Mouse (Mus musculus) hindlimb bud, embryonic 11.5 days (tissue): ENCODE measurements around the gene Ski.
"Not testable (repeated sequence)": the region's sequence is repeated elsewhere in the genome, so short reads cannot be mapped to it uniquely, and the experiment has no call there.

Experiments used
- DNase-seq: peaks from one replicate; pipeline ENCODE4 v3.0.0-alpha.2; 2012; ENCODE audit warnings: low read depth, low spot score; ENCODE audit errors: extremely low spot score

Gene Ski

GRCm38 (mm10) chr4:155222552-155222840, at the start of gene Ski:
Gene Ski (minus strand): TSS chr4:155222592.
- DNase-seq, result no peak

DNA sequence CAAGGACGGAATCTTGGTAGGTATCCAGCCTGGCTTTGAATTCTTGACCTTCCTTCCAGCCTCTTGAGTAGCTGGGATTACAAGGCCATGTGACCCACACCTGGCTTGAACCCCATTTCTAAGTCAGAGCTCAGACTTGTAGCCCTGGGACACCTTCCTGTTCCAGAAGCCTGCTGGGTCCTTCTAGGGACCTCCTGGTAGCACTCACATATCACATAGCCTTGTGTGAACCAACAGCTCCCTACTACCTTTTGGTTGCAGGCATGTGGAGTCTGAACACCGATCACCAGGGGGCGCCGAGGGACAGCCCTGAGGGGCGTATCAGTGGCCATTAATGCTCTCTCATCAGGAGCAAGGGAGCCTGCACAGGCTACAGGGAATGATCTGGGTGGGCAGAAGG, 46.0 kb upstream of the Ski start:
- DNase-seq, result no peak

GRCm38 (mm10) chr4:155267639-155268175, 45.3 kb upstream of the Ski start:
- no peak for DNase-seq

GRCm38 (mm10) chr4:155267047-155267543, 44.7 kb upstream of the Ski start:
- no peak for DNase-seq

GRCm38 (mm10) chr4:155264521-155265321, 42.3 kb upstream of the Ski start:
- DNase-seq, result no peak

DNA sequence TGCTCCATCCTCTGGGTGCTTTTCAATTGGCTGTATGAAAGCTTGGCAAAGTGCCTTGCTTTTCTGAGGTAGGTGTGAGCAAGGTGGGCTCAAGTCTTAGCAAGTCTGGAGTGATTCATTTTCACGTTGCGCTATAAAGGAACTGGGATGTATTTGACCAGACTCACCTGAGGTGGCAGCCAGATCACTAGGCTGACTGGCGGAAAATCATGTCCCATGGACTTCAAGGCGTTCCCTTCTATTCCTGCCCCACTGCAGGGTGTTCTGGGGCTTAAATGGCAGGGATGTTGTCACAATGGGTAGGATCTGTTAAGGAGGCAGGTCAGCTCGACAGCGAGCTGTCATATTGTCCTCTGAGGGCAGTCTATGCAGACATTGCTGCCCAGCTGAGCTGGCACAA, 29.9 kb upstream of the Ski start:
- no peak for DNase-seq

GRCm38 (mm10) chr4:155251147-155251546, 28.8 kb upstream of the Ski start:
- no peak for DNase-seq

GRCm38 (mm10) chr4:155250361-155251117, 28.1 kb upstream of the Ski start:
- no peak for DNase-seq

GRCm38 (mm10) chr4:155249648-155250351, 27.4 kb upstream of the Ski start, which contains the start of gene Faap20:
Gene Faap20 (plus strand): TSS chr4:155249802.
- DNase-seq, result no peak

GRCm38 (mm10) chr4:155249257-155249647, 26.9 kb upstream of the Ski start:
- peak; percentile 98 for DNase-seq

DNA sequence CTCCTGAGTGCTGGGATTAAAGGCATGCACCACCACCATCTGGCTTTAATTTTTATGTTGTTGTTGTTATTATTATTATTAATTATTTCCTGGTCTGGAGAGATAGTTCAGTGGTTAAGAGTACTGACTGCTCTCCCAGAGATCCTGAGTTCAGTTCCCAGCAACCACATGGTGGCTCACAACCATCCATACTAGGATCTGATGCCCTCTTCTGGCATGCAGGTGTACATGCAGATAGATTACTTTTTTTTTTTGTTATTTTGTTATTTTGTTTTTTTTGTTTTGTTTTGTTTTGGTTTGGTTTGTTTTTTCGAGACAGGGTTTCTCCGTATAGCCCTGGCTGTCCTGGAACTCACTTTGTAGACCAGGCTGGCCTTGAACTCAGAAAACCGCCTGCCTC, 25.7 kb upstream of the Ski start:
- DNase-seq, result not testable (repeated sequence)

DNA sequence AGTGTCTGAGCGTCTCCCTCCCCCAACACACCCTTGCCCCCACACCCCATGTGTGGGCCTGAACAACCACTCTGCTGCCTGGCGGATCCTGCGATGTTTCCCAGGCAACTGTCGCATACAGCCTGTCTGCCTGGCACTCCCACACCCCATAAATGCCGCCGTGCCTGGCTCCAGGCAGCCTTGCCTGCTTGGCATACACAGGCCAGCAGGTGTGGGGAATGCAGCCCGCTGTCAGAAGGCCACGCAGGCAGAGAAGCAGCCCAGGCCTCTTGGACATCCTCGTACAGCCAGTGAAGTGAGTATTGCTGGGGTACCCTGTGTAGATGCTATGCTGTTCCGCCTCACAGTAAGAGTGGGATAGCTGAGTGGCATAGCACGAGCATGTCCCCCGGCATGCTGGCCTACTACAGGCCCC, 24.3 kb upstream of the Ski start:
- DNase-seq, result no peak

DNA sequence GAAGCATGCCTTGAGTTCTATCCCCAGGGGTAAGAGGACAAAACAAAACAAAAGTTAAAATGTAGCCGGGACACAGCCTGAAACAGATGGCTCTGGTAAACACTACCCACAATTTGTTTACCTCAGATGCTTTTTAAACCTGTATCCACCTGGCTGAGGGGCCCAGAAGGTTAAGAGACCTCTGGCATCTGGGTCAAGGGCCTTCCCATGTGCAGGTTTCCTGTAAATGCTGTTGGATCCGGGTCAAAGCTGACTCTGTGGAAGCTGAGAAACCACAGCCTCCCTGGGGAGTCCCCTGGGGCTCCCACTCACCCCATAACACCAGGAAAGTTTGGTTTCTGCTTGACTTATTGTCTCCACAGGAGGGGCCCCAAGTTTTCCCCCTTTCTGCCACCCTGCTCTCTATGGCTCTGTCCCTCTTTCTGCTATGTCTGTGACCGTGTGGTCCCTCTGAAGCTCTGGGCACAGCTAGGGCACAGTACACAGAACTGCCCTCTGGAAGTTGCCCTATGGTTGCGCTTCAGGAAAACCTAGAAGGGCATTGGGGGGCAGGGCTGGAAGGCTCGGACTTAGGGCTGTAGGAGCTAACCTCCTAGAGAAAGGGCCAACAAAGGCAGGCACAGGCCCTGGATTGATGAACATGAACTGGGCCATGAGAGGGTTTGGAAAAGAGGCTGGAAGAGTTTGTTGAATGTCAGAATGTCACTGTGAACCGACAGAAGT, 23.5 kb upstream of the Ski start:
- no peak for DNase-seq

DNA sequence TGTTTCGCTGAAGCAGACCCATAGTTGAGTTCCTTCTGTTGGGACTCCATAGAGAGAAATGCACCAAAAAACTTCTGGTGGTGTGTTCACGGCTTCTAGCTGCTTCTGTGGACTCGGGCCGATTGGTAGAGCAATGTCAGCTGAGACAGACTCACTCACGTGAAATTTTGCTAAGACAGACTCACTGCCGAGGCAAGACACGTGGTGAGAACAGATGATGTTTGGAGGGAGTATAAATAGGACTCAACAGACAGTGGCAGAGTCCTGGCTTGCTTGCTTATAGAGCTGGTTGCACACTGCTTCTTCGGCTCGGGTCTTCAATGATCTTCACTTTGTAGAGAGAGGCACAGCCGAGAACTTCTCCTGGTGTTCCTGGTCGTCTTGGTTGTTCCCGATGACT, 20.8 kb upstream of the Ski start:
- DNase-seq, result no peak

GRCm38 (mm10) chr4:155242292-155242691, 19.9 kb upstream of the Ski start:
- no peak for DNase-seq

- no peak for DNase-seq
Measured at GRCm38 (mm10) chr4:155241789-155242188, 19.4 kb upstream of the Ski start.

DNA sequence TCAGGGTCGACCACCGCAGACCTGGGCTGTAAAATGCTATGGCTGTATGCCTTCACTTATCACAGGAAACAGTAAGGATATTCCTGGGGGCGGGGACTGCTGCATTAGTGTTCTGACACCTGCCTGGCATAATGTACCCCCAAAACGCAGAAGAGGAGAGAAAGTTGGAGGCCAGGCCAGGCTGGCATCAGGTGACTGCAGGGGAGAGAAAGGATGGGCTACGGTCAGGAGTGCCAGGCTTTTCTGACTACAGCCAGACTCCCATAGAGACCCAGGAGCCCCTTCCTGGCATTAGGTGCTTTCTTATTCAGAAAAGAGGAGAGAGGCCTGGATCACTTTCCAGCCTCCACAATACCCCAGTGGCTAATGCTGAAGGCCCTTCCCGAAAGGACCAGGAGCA, 17.1 kb upstream of the Ski start:
- no peak for DNase-seq

DNA sequence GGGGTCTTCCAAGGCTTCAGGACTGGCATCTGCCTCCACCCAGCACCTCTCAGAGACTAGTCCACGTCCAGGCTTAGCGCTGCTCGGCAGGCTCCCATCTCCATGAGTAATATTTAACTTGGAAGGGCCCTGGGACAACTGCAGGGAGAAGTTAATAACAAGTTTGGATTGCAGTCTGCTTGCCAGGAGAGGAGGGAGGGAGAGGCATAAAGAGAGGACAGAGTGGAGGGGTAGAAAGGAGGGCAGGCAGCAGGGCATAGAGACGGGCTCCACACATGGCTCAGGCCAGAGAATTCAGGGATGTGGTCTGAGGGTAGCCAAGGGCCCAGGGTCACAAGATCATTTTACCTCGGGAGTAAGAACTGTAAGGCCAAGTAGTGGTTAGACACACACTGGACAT, 15.9 kb upstream of the Ski start:
- DNase-seq, result no peak

- no peak for DNase-seq
Measured at GRCm38 (mm10) chr4:155236737-155237385, 14.5 kb upstream of the Ski start.
